Mouse (Mus musculus) ES-CJ7 (cell line): ENCODE measurements around the gene Lmna.
A peak's percentile ranks its signal among the peaks of the same experiment; 100 is the strongest.

ENCODE experiments used
- DNase-seq: peaks from one replicate; pipeline ENCODE4 v3.0.0; 2011; ENCODE audit warnings: low read depth, low spot score

The Lmna gene

DNA sequence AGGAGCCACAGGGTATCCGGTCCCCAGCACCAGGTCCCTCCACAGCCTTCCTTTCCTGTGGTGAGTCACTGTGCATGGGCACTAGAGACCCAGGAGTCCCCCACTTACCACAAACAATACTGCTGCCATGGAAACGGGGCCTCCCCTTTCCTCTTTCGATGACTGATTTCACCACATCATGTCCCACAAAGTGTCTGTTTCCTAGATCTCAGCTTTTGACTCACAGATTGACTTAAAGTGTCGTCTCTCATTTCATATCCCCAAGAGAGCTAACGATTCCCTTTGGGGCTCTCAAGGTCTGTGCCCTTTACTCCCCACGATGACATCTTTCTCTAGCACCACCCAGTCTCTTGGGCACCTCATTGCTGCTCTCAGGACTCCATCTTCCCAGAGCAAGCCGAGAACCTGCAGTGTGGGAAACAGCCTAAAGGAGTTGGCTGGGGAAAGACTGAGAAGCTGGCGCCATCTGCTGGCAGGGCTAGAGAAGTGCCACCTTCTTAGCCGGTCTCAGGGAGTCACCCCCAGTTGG, 12.1 kb upstream of the Lmna start:
- peak; percentile 82 for DNase-seq

DNA sequence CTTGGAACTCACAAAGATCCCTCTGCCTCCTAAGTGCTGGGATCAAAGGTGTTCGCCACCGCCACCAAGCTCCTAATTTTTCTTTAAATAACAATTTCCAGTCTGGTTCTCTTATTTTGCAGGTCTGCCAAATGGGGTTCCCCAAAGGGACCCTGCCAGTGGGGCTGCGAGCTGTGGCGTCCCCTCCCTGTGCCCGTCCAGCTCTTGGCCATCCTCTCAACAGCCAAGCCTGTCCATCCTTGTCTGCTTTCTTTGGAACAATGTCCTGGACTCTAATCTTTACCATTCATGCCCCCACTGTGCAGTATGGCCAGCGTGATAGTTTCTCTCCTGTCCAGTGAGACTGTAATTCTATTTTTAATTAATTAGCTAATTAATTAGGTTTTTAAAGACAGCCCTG, 11.4 kb upstream of the Lmna start:
- no peak for DNase-seq

DNA sequence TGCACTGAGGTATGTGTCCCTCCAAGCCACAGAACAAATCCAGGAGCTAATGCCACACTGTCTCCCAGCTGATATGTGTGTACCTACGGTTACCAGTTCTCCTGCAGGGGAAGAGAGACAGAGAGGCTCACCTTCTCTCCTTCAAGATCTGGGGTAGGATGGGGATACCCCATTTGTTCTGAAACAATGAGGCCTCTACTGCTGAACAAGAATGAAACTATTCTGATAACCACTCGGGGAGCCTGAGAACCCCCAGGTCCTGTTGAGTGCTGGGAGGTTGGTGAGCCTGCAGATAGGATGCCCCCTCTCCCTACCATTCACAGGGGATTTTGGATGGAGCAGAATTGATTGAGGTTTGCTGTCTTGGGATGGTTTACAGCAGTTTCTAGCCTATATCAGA, 10.3 kb upstream of the Lmna start:
- no peak for DNase-seq

DNA sequence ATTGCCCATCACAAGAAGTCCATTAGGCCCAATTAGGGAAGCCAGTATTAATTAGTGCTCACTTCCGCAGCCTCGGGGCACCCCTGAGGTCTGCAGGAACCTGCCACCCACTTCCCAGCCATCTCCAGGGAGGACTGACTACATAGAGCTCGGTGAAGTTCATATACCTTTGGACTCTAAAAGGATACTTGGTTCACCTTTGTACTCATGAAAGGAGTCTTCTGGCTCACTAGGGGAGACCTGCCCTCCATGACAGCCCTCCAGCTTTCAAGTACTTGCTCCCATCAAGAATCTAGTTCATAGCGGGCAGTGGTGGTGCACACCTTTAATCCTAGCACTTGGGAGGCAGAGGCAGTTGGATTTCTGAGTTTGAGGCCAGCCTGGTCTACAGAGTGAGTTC, 8.7 kb upstream of the Lmna start:
- no peak for DNase-seq

DNA sequence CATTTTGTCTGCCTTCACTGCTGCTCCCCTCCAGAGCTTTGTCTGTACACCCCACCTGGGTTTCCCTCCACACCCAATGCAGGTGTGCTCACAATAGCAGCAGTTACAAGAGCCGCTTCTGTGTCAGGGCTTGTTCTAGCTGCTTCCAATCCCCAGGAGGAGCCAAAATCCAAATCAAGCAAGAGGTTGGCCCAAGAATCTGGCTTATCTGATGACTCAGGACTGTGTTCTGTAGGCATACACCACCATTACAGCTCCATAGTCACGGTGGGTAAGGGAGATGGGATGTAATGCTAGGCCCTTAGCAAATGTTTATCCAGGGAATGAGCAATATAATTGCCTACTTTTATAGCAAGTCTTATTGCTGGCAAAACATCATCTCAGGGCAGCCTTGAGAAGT, 6.7 kb upstream of the Lmna start:
- no peak for DNase-seq

DNA sequence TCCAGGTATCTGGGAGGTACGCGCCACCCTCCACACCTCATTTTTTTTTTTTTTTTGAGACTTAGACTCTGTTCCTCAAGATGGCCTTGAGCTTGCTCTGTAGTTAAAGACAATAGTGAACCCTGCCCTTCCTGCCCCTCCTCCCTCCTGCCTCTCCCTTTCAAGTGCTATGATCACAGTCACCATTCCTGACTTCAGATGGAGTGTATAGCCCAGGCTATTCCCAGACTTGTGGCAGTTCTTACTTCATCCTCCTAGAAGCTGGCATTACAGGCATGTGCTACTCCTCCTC, 5.3 kb upstream of the Lmna start:
- DNase-seq, result peak; percentile 67

DNA sequence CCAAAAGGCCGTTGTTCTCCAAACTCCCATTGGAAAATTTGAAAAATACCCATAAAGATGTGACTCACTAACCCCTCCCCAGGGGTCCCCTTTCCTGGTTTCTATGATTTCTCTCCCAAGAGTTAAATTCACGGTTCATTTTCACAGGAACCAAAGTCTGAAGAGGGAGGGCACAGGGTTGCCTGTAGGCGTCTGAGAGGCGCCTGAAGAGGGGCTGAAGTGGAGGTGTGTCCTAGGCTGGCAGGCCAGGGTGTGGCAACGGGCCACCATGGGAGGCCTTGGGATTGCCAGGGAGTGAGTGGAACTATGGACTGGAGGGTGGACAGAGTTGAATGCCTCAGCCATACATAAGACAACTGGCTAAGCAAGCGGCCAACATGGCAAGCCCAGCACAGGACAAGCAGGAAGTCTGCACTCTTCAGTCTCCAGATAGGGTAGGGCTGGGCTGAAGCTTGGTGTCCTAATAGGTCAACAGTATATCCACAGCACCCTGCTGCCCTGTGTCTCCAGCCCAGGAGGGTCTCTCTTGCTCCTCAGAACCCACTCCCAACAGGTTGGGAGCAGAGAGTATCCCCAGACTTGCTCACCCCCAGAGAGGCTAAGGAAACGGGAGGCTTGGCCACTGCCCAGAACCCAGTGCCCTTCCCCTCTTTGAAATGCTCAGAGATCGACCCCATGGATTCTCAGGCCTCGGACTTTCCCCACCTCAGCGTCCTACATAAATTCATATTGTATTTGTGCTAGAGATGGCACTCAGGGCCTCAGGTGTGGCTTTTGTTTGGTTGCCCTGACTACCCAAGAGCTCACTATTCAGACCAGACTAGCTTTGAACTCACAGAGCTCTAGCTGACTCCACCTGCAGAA, 4.7 kb upstream of the Lmna start:
- no peak for DNase-seq

DNA sequence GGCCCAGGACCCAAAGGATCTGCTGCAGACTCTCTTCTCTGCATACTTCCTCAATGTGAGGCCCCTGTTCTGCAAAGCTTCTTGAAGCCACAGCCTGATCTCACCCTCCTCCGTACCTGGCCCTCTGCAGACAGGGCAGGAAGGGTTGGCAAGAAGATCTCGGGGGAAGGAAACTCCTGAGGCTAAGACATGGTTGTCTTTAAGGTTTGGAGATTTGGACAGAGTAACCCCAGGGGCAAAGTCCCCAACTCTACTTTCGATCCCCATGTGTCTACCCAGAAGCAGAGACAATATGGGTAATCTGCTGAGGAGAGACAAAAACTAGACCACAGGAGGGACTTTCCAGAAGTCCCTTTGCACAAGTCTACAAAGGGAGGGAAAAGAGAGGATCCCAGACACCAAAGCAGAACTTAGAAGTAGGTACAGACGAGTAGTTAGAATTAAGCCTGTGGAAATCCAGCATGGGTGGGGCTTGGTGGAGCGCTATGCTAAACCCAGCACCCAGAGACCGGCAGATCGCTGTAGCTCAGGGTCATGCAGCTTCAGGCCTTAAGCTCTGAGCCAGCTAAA, 3.9 kb upstream of the Lmna start:
- no peak for DNase-seq

DNA sequence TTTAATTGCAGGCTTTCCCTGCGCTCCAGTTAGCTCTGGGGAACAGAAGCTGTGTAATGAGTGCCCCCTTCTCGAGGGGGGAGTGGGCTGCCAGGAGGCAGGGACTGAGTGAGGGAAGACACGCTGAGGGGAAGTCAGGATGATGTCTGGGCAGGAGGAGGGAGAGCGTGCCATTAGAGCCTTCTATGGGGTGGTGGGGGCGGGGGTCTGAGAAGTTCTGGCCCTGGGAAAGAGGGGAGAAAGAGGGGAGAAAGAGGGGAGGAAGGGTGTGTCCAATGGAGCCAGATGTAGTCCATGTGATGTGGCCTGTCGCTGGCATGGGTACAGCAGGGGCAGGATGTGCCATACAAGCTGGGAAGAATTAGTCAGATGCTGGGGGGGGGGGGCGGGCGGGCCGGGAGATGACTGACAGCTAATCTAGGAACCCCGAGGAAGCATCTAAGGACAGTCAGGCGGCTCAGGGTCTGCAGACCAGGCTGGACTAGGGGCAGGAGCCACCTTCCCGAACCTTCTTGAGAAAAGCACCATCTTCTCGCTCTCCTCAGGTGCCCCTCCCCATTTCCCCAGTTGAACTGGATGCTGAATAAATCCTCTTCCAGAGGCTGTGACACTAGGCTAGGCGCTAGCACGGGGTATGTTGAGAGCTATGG, 3.3 kb upstream of the Lmna start:
- no peak for DNase-seq

DNA sequence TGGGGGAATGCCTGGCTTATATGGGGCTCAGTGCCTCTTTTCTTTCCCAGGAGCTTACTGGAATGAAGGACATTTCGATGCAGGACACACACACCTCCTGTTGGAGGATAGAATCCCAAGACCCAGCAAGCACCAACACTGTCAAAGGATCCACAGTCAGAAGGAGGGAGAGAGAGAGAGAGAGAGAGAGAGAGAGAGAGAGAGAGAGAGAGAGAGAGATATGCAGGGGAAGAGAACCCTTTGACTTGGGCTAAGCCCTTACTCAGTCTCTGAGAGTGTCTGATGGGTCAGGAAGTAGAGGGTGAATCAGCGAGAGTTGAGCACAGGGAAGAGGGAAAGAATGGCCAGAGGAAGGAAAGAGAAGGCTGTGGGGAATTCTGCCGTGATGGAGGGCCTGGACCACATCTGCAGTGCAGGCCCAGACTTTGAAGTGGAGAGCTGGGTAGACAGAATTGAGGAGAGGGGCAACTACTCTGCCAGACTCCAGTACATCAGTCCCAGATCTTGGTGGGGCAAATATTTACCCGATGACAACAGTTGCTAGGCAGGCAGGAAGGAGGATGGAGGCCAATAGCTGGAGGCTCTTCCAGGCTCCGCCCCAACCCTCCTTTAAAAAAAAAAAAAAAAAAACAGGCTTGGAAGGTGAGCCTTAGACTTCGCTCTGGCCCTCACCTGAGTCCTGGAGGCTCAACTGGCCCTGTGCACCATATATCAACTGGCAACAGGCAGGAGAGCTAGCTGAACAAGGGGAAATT, 2.6 kb upstream of the Lmna start:
- DNase-seq, result peak; percentile 60

DNA sequence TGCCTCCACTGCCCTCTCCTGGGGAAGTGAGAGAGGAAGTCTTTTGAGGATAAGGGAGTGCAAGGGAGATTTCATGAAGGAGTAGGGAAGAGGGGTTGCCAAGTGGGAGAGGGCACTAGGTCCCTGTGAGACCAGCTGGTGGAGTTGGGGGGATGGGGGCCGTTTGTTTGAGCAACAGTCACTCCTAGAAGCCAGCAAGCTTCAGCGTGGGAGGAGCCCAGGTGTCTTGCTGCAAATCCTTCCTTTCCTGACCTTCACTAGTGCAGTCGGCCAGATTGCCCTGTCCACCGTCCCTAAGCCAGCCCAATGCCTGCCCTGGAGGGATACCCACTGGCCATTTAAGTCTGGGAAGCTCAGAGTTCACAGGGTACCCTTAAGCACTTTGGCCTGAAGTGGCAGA, 1.8 kb upstream of the Lmna start:
- DNase-seq, result no peak

DNA sequence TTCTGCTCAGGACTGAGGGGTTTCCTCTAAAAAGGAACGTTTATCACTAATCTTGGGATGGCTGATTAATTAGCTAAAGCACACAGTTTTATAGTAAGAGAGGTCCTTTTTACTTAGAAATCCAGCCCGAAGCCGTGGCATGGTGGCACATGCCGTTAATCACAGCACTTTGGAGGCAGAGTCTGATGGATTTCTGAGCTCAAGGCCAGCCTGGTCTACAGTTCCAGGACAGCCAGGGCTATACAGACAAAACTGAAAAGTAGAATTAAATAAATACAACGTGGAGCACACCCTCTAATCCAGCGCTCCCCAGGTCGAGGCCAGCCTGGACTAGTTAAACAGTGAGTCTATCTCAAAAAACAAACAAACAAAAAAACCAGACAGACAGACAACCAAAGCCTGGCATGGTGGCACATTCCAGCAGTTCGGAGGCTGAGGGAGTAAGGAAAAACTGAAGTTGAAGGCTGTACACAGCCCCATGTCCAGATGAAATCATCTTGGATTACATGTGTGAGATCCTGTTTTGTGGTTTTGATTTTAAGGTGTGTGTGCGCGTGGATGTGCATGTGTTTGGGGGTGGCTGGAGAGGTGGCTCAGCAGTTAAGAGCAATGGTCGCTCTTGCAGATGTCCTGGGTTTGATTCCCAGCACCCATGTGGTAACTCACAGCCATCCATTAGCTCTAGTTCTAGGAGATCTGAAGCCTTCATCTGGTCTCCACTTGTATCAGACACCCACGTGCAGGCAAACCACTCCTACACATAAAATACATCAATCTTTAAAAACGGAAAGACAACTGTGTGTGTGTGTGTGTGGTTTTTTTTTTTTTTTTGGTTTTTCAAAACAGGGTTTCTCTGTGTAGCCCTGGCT, 899 bp upstream of the Lmna start:
- DNase-seq, result no peak

DNA sequence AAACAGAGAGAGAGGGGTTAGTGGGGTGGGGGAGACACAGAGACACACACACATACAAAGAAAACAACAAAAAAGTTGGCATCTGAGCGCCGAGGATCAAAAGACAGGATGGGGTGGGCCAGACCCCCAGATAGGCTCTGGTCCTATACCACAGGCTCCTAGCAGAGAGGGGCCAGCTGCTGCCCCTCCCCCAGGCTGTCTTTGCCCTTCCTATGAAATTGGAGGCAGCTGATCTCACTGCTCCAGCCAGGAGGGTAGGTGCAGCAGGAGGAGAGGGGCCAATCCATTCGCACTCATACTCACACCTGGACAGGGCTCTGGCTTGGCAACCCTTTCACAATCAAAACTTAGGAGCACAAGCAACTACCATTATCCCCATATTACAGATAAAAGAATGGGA, 506 bp downstream of the Lmna start:
- no peak for DNase-seq

DNA sequence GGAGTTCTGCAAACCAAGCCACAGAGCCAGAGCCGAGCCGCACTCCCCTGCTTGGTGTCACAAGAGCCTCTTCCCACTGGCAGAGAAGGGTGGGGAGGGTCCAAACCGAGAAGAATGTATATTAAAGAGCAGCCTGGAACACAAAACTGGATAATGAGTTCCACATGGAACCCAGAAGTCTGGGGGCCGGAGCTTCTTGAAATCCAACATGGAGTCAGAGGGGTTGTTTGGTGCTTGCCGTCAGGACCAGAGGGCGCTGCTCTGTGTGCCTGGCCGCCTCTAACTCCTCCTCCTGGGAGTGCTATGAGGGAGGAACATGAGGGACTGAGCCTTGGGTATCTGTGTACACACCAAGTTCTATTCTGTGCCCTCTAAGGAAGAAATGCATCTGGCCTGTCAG, 4.0 kb downstream of the Lmna start:
- DNase-seq, result peak; percentile 56

DNA sequence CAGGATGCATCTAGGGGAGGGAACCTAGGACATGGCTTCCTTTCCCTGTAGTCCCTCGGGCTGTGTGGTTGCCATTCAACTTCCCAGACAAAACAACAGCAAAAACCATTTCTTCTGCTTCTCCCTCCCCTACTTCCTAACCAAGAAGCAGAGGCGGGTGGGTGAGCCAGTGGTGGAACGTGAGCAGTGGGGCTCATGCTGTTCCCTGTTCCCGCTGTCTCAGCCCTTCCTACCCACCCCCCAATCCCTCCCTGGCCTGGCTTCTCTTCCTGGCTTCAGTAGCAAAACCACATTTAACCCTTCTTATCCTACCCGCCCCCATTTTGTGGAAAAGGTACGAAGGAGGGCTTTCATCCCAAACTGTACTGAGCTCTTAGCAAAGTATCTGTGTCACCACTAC, 4.7 kb downstream of the Lmna start:
- DNase-seq, result no peak

DNA sequence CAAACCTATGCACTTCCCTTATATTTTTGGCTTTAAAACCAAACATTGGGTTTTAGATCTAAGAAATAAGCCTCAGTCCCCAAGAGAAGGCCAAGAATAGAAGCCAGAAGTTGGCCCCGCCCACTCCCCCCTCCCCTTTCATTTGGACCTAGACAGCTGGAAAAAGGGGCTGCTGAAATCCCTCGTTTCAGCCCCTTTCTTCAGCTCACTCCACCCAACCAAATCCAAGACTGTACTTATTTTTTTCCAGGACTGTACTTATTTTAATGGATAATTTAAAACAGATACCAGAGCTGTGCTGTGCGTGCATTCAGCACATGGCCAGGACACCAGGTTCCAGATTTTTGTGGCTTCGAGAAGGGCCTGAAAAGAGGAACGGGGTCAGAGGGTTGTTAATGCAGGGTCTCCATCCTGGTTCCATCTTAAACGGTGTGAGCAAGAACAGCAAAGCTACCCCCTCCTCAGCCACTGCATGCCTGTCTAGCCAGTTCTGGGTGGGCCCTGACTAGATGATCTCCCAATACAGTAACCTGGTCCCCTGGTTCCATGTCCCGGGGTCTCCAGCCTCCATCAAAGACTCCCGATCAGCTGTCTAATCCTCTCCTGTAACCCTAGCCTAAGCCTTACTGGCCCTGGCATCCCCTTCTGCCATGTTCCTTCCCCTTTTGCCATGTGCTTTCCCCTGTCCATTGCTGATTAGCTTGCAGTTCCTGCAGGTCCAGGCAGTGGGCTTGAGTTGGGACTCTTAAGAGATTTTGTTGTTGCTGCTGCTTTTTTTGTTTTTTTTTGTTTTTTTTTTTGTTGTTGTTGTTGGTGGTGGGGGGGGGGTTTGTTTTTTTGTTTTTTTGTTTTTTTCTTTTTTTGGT, 5.6 kb downstream of the Lmna start:
- DNase-seq, result no peak

DNA sequence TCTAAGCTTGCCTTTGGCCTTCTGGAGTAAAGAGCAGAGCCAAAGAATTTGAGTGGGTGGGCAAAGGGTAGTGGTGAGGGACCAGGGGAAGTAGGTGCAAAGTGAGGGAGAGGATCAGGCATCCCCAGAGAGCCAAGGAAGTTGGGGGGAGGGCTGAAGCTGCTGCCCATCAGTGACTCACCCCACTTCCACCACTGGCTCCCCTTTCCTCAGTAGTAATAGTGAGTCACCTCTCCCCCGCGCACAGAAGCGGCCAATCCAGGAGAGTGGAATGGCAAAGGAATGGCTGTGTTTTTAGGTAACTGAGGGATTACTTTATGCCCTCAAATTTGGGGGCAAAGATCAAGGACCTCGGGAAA, 6.3 kb downstream of the Lmna start:
- DNase-seq, result no peak

DNA sequence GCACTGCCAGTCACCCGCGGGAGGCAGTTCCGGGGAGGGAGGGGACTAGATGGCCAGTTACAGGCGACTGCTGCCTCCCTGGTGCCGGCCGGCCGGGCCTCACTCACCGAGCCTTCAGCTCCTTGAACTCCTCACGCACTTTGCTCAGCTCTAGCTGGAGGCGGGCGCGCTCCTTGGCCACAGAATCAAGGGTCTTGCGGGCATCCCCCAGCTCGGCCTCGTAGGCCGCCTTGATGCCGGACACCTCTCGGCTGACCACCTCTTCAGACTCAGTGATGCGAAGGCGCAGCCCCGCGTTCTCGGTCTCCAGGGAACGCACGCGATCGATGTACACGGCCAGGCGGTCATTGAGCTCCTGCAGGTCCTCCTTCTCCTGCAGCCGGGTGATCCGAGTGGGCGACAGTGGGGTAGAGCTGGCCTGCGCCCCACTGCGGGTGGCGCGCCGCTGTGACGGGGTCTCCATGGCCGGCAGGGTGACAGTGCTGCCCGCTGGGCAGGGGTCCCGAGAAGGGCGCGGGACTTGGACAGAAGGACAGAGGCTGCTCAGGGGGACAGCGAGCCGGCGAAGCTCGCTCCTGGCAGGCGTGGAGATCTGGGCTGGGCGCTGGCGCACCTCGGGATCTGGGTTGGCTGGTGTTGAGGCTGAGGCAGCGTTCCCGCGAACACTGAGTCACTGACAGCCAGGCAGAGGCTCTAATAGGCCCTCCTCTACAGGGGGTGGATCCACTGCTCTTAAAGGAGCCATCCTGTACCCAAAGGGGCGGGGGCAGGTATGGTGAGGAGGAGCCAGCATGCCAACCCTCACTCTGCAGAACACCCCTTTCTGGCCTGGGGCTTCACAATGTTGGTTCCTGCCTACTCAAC, 6.9 kb downstream of the Lmna start:
- DNase-seq, result peak; percentile 80

DNA sequence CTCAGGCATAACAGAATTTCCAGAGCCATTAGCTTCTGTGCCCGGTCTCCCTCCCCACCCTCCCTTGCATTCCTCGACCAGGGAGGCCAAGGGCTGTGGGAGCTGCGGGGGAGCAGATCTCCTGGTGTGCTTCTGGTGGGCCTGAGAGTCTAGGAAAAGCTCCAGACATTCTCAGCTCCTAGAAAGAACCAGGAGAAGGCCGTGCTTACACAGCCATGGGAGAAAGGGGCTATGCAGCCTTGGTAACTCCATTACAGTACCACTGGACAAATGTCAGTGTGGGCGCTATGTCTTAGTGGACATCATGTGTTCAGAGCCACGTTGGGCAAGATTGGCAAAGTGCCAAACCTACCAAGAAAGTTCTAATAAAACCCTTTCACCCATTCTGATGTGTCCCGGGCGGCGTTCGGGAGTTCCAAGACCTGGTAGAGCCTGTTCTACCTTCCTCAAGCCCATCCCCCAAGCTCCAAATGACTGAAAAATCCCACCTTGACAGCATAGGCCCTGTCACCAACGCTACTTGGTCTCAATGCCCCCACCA, 7.7 kb downstream of the Lmna start:
- no peak for DNase-seq
